Mouse (Mus musculus): Measurements from ENCODE around the gene Cnnm2. TPM values are rescaled to one million over a fixed set of nuclear protein-coding genes. Genes with fewer than 3 reads are reported as not detected.

Gene Cnnm2
- total and polyA plus RNA-seq, 3 experiments, result 4.0 to 10.7 TPM; not detected in 1

GRCm38 (mm10) chr19:46764763-46765117, 3.3 kb downstream of the Cnnm2 start:
- H3K36me3 ChIP-seq (ENCODE audit: control insufficient read depth in 1 of 2, insufficient read depth in 2 of 2, low read length in 2 of 2), result peaks cover 0 to 38% of the 10 kb centered on the region in 2 experiments; a peak in 2 of 4 replicates
- H3K9ac ChIP-seq (ENCODE audit: control insufficient read depth, low read depth, low read length, poor library complexity, severe bottlenecking), result no peak overlapping the region
- TF ChIP-seq KAT2A (conservative IDR thresholded peaks at IDR 0.05; ENCODE audit: low read depth, low read length) (no peak), SMC3 (IDR thresholded peaks at IDR 0.05; ENCODE audit: low read depth, low read length) (0 out of 2 replicates have a peak, but pooled peaks have one; percentile 9), SIN3A (IDR thresholded peaks at IDR 0.05; ENCODE audit: low read length) (peak; percentile 50; the same call in 1 of the 2 replicates), CHD2 (IDR thresholded peaks at IDR 0.05; ENCODE audit: low read length) (no peak), GATA1 (IDR thresholded peaks at IDR 0.05; ENCODE audit: low read depth, low read length) (no peak), POLR2AphosphoS2 (IDR thresholded peaks at IDR 0.05; ENCODE audit: low read length) (no peak), TBP (IDR thresholded peaks at IDR 0.05; ENCODE audit: low read depth, low read length) (no peak), ZNF384 (IDR thresholded peaks at IDR 0.05; ENCODE audit: low read depth, low read length) (0 out of 2 replicates have a peak, but pooled peaks have one; percentile 5), TAL1 (IDR thresholded peaks at IDR 0.05; ENCODE audit: low read length) (peak; percentile 7; the same call in 1 of the 2 replicates)
- H3K79me2 ChIP-seq (ENCODE audit: control insufficient read depth, insufficient read depth, low read length, poor library complexity), result peaks cover 2% of the 10 kb centered on the region
- peak overlapping the region in 1 of 2 experiments; percentile 33; a peak in 2 of 4 replicates for H3K4me3 ChIP-seq (ENCODE audit: control insufficient read depth in 1 of 2, insufficient read depth in 1 of 2, low read depth in 2 of 2, low read length in 2 of 2)
- H3K4me1 ChIP-seq (ENCODE audit: control insufficient read depth in 1 of 2, insufficient read depth in 2 of 2, low read length in 2 of 2), result peaks cover 24 to 28% of the 10 kb centered on the region in 2 experiments
- DNase-seq (ENCODE audit: low read depth, low spot score), result peak; percentile 54
- H3K27ac ChIP-seq (ENCODE audit: control insufficient read depth, low read depth, low read length), result no peak overlapping the region
- no peaks in the 10 kb centered on the region for H3K9me3 ChIP-seq (replicated peaks; ENCODE audit: insufficient read depth, low read length)
- H3K27me3 ChIP-seq (ENCODE audit: control insufficient read depth in 1 of 2, insufficient read depth in 2 of 2, low read length in 2 of 2), result peaks cover 2 to 12% of the 10 kb centered on the region in 2 experiments; a peak in 3 of 4 replicates

- peaks cover 0 to 38% of the 10 kb centered on the region in 2 experiments; a peak in 2 of 4 replicates for H3K36me3 ChIP-seq (ENCODE audit: control insufficient read depth in 1 of 2, insufficient read depth in 2 of 2, low read length in 2 of 2)
- peaks cover 2% of the 10 kb centered on the region for H3K79me2 ChIP-seq (ENCODE audit: control insufficient read depth, insufficient read depth, low read length, poor library complexity)
- peak overlapping the region; percentile 13 to 31; a peak in 3 of 4 replicates for H3K4me3 ChIP-seq (ENCODE audit: control insufficient read depth in 1 of 2, insufficient read depth in 1 of 2, low read depth in 2 of 2, low read length in 2 of 2)
- DNase-seq (ENCODE audit: low read depth, low spot score), result peak; percentile 76
- peaks cover 2 to 12% of the 10 kb centered on the region in 2 experiments; a peak in 3 of 4 replicates for H3K27me3 ChIP-seq (ENCODE audit: control insufficient read depth in 1 of 2, insufficient read depth in 2 of 2, low read length in 2 of 2)
- peaks cover 24 to 28% of the 10 kb centered on the region in 2 experiments for H3K4me1 ChIP-seq (ENCODE audit: control insufficient read depth in 1 of 2, insufficient read depth in 2 of 2, low read length in 2 of 2)
- H3K9ac ChIP-seq (ENCODE audit: control insufficient read depth, low read depth, low read length, poor library complexity, severe bottlenecking), result peak overlapping the region; percentile 20; the same call in 1 of the 2 replicates
- peak overlapping the region; percentile 36; the same call in 1 of the 2 replicates for H3K27ac ChIP-seq (ENCODE audit: control insufficient read depth, low read depth, low read length)
- no peaks in the 10 kb centered on the region for H3K9me3 ChIP-seq (replicated peaks; ENCODE audit: insufficient read depth, low read length)
- TF ChIP-seq MXI1 (IDR thresholded peaks at IDR 0.05; ENCODE audit: low read depth, low read length) (peak; percentile 63), GATA1 (IDR thresholded peaks at IDR 0.05; ENCODE audit: low read depth, low read length) (peak; percentile 82), CHD2 (IDR thresholded peaks at IDR 0.05; ENCODE audit: low read length) (no peak), MAX (IDR thresholded peaks at IDR 0.05; ENCODE audit: low read length) (peak; percentile 58; the same call in 1 of the 2 replicates), E2F4 (IDR thresholded peaks at IDR 0.05; ENCODE audit: borderline replicate concordance, low read depth, low read length) (no peak), BHLHE40 (IDR thresholded peaks at IDR 0.05; ENCODE audit: borderline replicate concordance, low read depth, low read length) (no peak), EP300 (IDR thresholded peaks at IDR 0.05; ENCODE audit: low read depth in 1 of 2, low read length in 2 of 2) (peak; percentile 75 to 80), MYB (IDR thresholded peaks at IDR 0.05; ENCODE audit: low read depth, low read length) (no peak), CHD1 (IDR thresholded peaks at IDR 0.05; ENCODE audit: low read depth, low read length) (no peak), CTCF (IDR thresholded peaks at IDR 0.05 in 2 of 3, conservative IDR thresholded peaks at IDR 0.05 in 1 of 3; ENCODE audit: control insufficient read depth in 1 of 3, insufficient read depth in 1 of 3, low read depth in 2 of 3, low read length in 3 of 3, poor library complexity in 1 of 3, severe bottlenecking in 1 of 3) (no peak), MEF2A (IDR thresholded peaks at IDR 0.05; ENCODE audit: extremely low read depth, insufficient replicate concordance, low read depth, low read length, poor library complexity, severe bottlenecking) (no peak), ETS1 (IDR thresholded peaks at IDR 0.05; ENCODE audit: low read depth, low read length) (peak; percentile 83), POLR2AphosphoS2 (IDR thresholded peaks at IDR 0.05; ENCODE audit: low read length) (no peak), KAT2A (conservative IDR thresholded peaks at IDR 0.05; ENCODE audit: low read depth, low read length) (no peak), ELF1 (IDR thresholded peaks at IDR 0.05; ENCODE audit: low read depth, low read length) (no peak), TBP (IDR thresholded peaks at IDR 0.05; ENCODE audit: low read depth, low read length) (0 out of 2 replicates have a peak, but pooled peaks have one; percentile 5), GABPA (IDR thresholded peaks at IDR 0.05; ENCODE audit: low read depth, low read length) (no peak), SMC3 (IDR thresholded peaks at IDR 0.05; ENCODE audit: low read depth, low read length) (peak; percentile 17; the same call in 1 of the 2 replicates), USF1 (IDR thresholded peaks at IDR 0.05; ENCODE audit: low read depth, low read length) (no peak), JUND (IDR thresholded peaks at IDR 0.05; ENCODE audit: low read depth, low read length) (no peak; the same call in 1 of the 2 replicates), NELFE (IDR thresholded peaks at IDR 0.05; ENCODE audit: low read depth, low read length) (no peak), POLR2AphosphoS5 (IDR thresholded peaks at IDR 0.05; ENCODE audit: borderline replicate concordance, low read depth, low read length) (no peak), MAFK (IDR thresholded peaks at IDR 0.05; ENCODE audit: borderline replicate concordance, low read depth, low read length) (no peak), ZKSCAN1 (IDR thresholded peaks at IDR 0.05; ENCODE audit: low read depth, low read length) (no peak), TAL1 (IDR thresholded peaks at IDR 0.05; ENCODE audit: low read length) (peak; percentile 68), SIN3A (IDR thresholded peaks at IDR 0.05; ENCODE audit: low read length) (peak; percentile 33; the same call in 1 of the 2 replicates), ZC3H11A (IDR thresholded peaks at IDR 0.05; ENCODE audit: low read depth, low read length) (no peak), POLR2A (IDR thresholded peaks at IDR 0.05; ENCODE audit: control insufficient read depth in 1 of 2, insufficient read depth in 1 of 2, low read depth in 1 of 2, low read length in 2 of 2, poor library complexity in 1 of 2) (no peak), MAZ (IDR thresholded peaks at IDR 0.05; ENCODE audit: low read depth, low read length) (0 out of 2 replicates have a peak, but pooled peaks have one; percentile 38)
Observed at GRCm38 (mm10) chr19:46766125-46766524, 4.7 kb downstream of the Cnnm2 start.
